ENCODE assay signal across 12 mouse cellular contexts in genomic region chr7:135485116-135485795, GRCm38 (mm10). TPM values are rescaled to one million over a fixed set of nuclear protein-coding genes. Genes with fewer than 3 reads are reported as not detected.
DNase-seq lines count a peak whose midpoint lies in the region; ATAC-seq and TF ChIP-seq lines count a peak whose summit lies in the region.
"Had no signal": no experiment of that assay in that cellular context is flagged by ENCODE, and none has a peak within 500 bp of the region (broad histone marks: within the 10 kb centered on the region; RNA-seq: fewer than 3 reads in every experiment).

No protein-coding gene starts in this region.

- H3K4me3 ChIP-seq in intestine, embryonic 15.5 days (replicated peaks), result no peak overlapping the region
- no peak overlapping the region for H3K4me3 ChIP-seq in intestine, postnatal 0 days (ENCODE audit: low read depth, low read length)
- H3K4me3 ChIP-seq in hindbrain, embryonic 15.5 days, result no peak overlapping the region
- H3K4me3 ChIP-seq: limb, embryonic 13.5 days had no signal

- WGBS in intestine, embryonic 15.5 days, result 24% methylated on average over 10 of the region's 10 CpGs
- 27% methylated on average over 10 of the region's 10 CpGs for WGBS in intestine, postnatal 0 days
- WGBS in hindbrain, embryonic 15.5 days, result 9% methylated on average over 10 of the region's 10 CpGs

- peak; percentile 46; the same call in 1 of the 2 replicates for ATAC-seq in intestine, embryonic 15.5 days
- no peak for ATAC-seq in intestine, postnatal 0 days
- ATAC-seq in hindbrain, embryonic 15.5 days (ENCODE audit: low FRiP score, low read depth), result 0 out of 2 replicates have a peak, but pooled peaks have one; percentile 28
- ATAC-seq in megakaryocyte progenitor cell, adult 5-6 weeks (replicated peaks; ENCODE audit: poor library complexity), result no peak

- H3K4me2 ChIP-seq in intestine, embryonic 15.5 days (replicated peaks), result no peak overlapping the region
- H3K4me2 ChIP-seq in intestine, postnatal 0 days (replicated peaks; ENCODE audit: low read depth), result no peak overlapping the region
- no peak overlapping the region for H3K4me2 ChIP-seq in hindbrain, embryonic 15.5 days
- H3K4me2 ChIP-seq: limb, embryonic 13.5 days had no signal

- TF ChIP-seq CTCF in intestine, postnatal 0 days (IDR thresholded peaks at IDR 0.05; ENCODE audit: low read depth), result no peak

- no peaks in the 10 kb centered on the region for H3K27me3 ChIP-seq in intestine, embryonic 15.5 days (replicated peaks)
- H3K27me3 ChIP-seq in intestine, postnatal 0 days (replicated peaks; ENCODE audit: control insufficient read depth, insufficient read depth, low read length), result no peaks in the 10 kb centered on the region
- peaks cover 7% of the 10 kb centered on the region; the same call in 1 of the 2 replicates for H3K27me3 ChIP-seq in hindbrain, embryonic 15.5 days

- no peak overlapping the region for H3K27ac ChIP-seq in intestine, embryonic 15.5 days
- no peak overlapping the region for H3K27ac ChIP-seq in intestine, postnatal 0 days (ENCODE audit: low read depth, low read length)
- H3K27ac ChIP-seq in hindbrain, embryonic 15.5 days (replicated peaks), result no peak overlapping the region
- H3K27ac ChIP-seq: limb, embryonic 13.5 days had no signal

- H3K4me1 ChIP-seq in intestine, embryonic 15.5 days (replicated peaks), result peaks cover 5% of the 10 kb centered on the region; the same call in 1 of the 2 replicates
- no peaks in the 10 kb centered on the region for H3K4me1 ChIP-seq in intestine, postnatal 0 days (replicated peaks; ENCODE audit: control insufficient read depth, insufficient read depth, low read length)
- H3K4me1 ChIP-seq in hindbrain, embryonic 15.5 days (replicated peaks), result peaks cover 24% of the 10 kb centered on the region

- H3K9me3 ChIP-seq in intestine, embryonic 15.5 days, result no peaks in the 10 kb centered on the region
- no peaks in the 10 kb centered on the region for H3K9me3 ChIP-seq in intestine, postnatal 0 days (ENCODE audit: control insufficient read depth)
- no peaks in the 10 kb centered on the region for H3K9me3 ChIP-seq in hindbrain, embryonic 15.5 days
- H3K9me3 ChIP-seq: limb, embryonic 13.5 days had no signal

- no peaks in the 10 kb centered on the region for H3K36me3 ChIP-seq in intestine, embryonic 15.5 days
- H3K36me3 ChIP-seq in intestine, postnatal 0 days (ENCODE audit: control insufficient read depth, insufficient read depth), result no peaks in the 10 kb centered on the region
- no peaks in the 10 kb centered on the region for H3K36me3 ChIP-seq in hindbrain, embryonic 15.5 days
- H3K36me3 ChIP-seq: limb, embryonic 13.5 days had no signal

- DNase-seq in ES-CJ7 (ENCODE audit: low read depth, low spot score), result peak; percentile 66
- peak; percentile 55 for DNase-seq in ZHBTc4 (ENCODE audit: low read depth, low spot score)
- no peak for DNase-seq in urinary bladder, postnatal 10 days (ENCODE audit: low spot score)
- no peak for DNase-seq in frontal cortex, postnatal 10 days (ENCODE audit: low spot score in 2 of 2)
- DNase-seq: gastrocnemius, postnatal 36 days had no signal

- no peak overlapping the region for H3K9ac ChIP-seq in intestine, embryonic 15.5 days
- no peak overlapping the region for H3K9ac ChIP-seq in intestine, postnatal 0 days (ENCODE audit: low read depth, low read length)
- H3K9ac ChIP-seq in hindbrain, embryonic 15.5 days, result no peak overlapping the region
- H3K9ac ChIP-seq: limb, embryonic 13.5 days had no signal

RNA-seq across cellular contexts. Expression of gene Clrn3, which starts 43.2 kb away (rescaled TPM):
- 28.1 and 30.2 TPM in 2 replicates for polyA plus RNA-seq in intestine, embryonic 15.5 days (2015; fragmentation: Nextera tagmentation; extraction: Ambion mirVana)
- polyA plus RNA-seq in intestine, postnatal 0 days (2015; fragmentation: Nextera tagmentation; extraction: Ambion mirVana), result 61.7 and 63.6 TPM in 2 replicates
- polyA plus RNA-seq in hindbrain, embryonic 15.5 days (2015; fragmentation: Nextera tagmentation; extraction: Ambion mirVana), result not detected in 2 replicates
- 0.07 TPM in 1 of 2 replicates, not detected in the other for total RNA-seq in megakaryocyte progenitor cell, adult 5-6 weeks (2015)
- not detected in 2 replicates for total RNA-seq in megakaryocyte progenitor cell, adult 5-6 weeks (2017)
- total RNA-seq: gastrocnemius, postnatal 36 days; layer of hippocampus, postnatal 36 days had no signal
- polyA plus RNA-seq: heart, embryonic 14.5 days; limb, embryonic 13.5 days had no signal

RNA-seq across cellular contexts. Expression of gene Ptpre, which starts 52.0 kb away (rescaled TPM):
- 2.4 and 2.6 TPM in 2 replicates for polyA plus RNA-seq in intestine, embryonic 15.5 days (2015; fragmentation: Nextera tagmentation; extraction: Ambion mirVana)
- 4.7 and 5.2 TPM in 2 replicates for polyA plus RNA-seq in intestine, postnatal 0 days (2015; fragmentation: Nextera tagmentation; extraction: Ambion mirVana)
- polyA plus RNA-seq in hindbrain, embryonic 15.5 days (2015; fragmentation: Nextera tagmentation; extraction: Ambion mirVana), result 7.4 and 8.4 TPM in 2 replicates
- 61.4 and 74.2 TPM in 2 replicates for total RNA-seq in megakaryocyte progenitor cell, adult 5-6 weeks (2015)
- 49.6 and 59.1 TPM in 2 replicates for total RNA-seq in megakaryocyte progenitor cell, adult 5-6 weeks (2017)

Comparison
In these comparisons a context has a peak if more than half of its experiments do, and no peak if none do; other contexts are left out.
1. ATAC-seq: peak in intestine, embryonic 15.5 days (single experiment) and hindbrain, embryonic 15.5 days (single experiment); none in intestine, postnatal 0 days (single experiment) and megakaryocyte progenitor cell, adult 5-6 weeks (single experiment).
2. DNase-seq: peak in ES-CJ7 (single experiment) and ZHBTc4 (single experiment); none in urinary bladder, postnatal 10 days (single experiment) and frontal cortex, postnatal 10 days (0 of 2).
3. RNA of gene Clrn3, which starts 43.2 kb away (polyA plus RNA-seq): 61.7 to 63.6 TPM in intestine, postnatal 0 days and 28.1 to 30.2 TPM in intestine, embryonic 15.5 days; not detected in hindbrain, embryonic 15.5 days; every median in the first group is over 10 times any median in the second.